In the genomic region with DNA sequence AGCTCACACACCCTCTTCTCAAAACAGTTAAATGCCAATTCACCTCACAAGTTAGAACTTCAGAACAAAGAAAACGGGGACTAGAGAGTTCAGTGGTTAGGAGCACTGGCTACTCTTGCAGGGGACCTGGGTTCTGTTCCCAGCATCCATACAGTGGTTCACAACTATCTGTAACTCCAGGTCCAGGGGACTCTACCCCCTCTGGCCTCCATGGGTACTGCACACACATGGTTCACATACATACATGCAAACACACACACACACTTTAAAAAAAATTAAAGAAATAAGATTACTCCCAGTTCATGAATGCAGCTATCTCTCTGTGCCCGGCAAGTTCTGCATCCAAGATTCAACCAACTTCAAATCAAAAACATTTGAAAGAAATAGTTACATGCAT, we compare ENCODE assay signal across 15 mouse cellular contexts.
"Had no signal": no experiment of that assay in that cellular context is flagged by ENCODE, and none has a peak within 500 bp of the region (broad histone marks: within the 10 kb centered on the region; RNA-seq: fewer than 3 reads in every experiment).

No protein-coding gene starts in this region.

- H3K27ac ChIP-seq: limb, embryonic 13.5 days; liver, embryonic 14.5 days; midbrain, embryonic 10.5 days; midbrain, embryonic 15.5 days had no signal

- H3K4me3 ChIP-seq: limb, embryonic 13.5 days; midbrain, embryonic 10.5 days; midbrain, embryonic 15.5 days had no signal

- H3K4me2 ChIP-seq: limb, embryonic 13.5 days; midbrain, embryonic 15.5 days had no signal

- DNase-seq: kidney, adult 18-20 months; kidney, postnatal 10 days; layer of hippocampus, adult 9-11 months; layer of hippocampus, postnatal 36 days; left cerebral cortex, postnatal 4 days; lung, adult 2 months; lung, postnatal 36 days; right cerebral cortex, postnatal 25 days; thymus, adult 18-20 months; thymus, postnatal 14 days had no signal

- H3K9me3 ChIP-seq: limb, embryonic 13.5 days; midbrain, embryonic 10.5 days; midbrain, embryonic 15.5 days had no signal

- H3K27me3 ChIP-seq: limb, embryonic 13.5 days; midbrain, embryonic 15.5 days had no signal

- H3K36me3 ChIP-seq: limb, embryonic 13.5 days; midbrain, embryonic 15.5 days had no signal

- H3K4me1 ChIP-seq: midbrain, embryonic 15.5 days had no signal

- ATAC-seq: lung, postnatal 0 days; midbrain, embryonic 15.5 days had no signal

- H3K9ac ChIP-seq: limb, embryonic 13.5 days; liver, embryonic 14.5 days; midbrain, embryonic 15.5 days had no signal
